30 mouse cellular contexts compared by ENCODE assay signal in genomic region chr10:117643302-117643701, GRCm38 (mm10). TPM values are rescaled to one million over a fixed set of nuclear protein-coding genes. Genes with fewer than 3 reads are reported as not detected.
DNase-seq lines count a peak whose midpoint lies in the region; ATAC-seq and TF ChIP-seq lines count a peak whose summit lies in the region.
"Had no signal": no experiment of that assay in that cellular context is flagged by ENCODE, and none has a peak within 500 bp of the region (broad histone marks: within the 10 kb centered on the region; RNA-seq: fewer than 3 reads in every experiment).

No protein-coding gene starts in this region.

- TF ChIP-seq POLR2A in kidney, adult 2 months (IDR thresholded peaks at IDR 0.05; ENCODE audit: low read depth, low read length), result no peak

- ATAC-seq in kidney, embryonic 15.5 days (replicated peaks; ENCODE audit: low FRiP score), result no peak
- ATAC-seq in intestine, postnatal 0 days, result no peak
- ATAC-seq: forebrain, embryonic 13.5 days; forebrain, embryonic 16.5 days; hindbrain, embryonic 16.5 days had no signal

- no peak for TF ChIP-seq CTCF in kidney, adult 2 months (conservative IDR thresholded peaks at IDR 0.05; ENCODE audit: insufficient read depth, insufficient read length, low read depth, low read length)
- TF ChIP-seq CTCF in intestine, postnatal 0 days (IDR thresholded peaks at IDR 0.05; ENCODE audit: low read depth), result no peak

- no peak overlapping the region for H3K4me3 ChIP-seq in kidney, adult 2 months (ENCODE audit: insufficient read depth, low read depth, low read length)
- no peak overlapping the region for H3K4me3 ChIP-seq in kidney, embryonic 15.5 days (replicated peaks)
- no peak overlapping the region for H3K4me3 ChIP-seq in intestine, postnatal 0 days (ENCODE audit: low read depth, low read length)
- H3K4me3 ChIP-seq in midbrain, embryonic 10.5 days, result no peak overlapping the region
- H3K4me3 ChIP-seq: embryonic facial prominence, embryonic 10.5 days; embryonic facial prominence, embryonic 13.5 days; erythroblast, embryonic 14.5 days; forebrain, embryonic 10.5 days; forebrain, embryonic 13.5 days; heart, embryonic 12.5 days; heart, embryonic 15.5 days; hindbrain, embryonic 10.5 days; hindbrain, embryonic 13.5 days had no signal

- H3K9ac ChIP-seq in kidney, embryonic 15.5 days, result no peak overlapping the region
- H3K9ac ChIP-seq in intestine, postnatal 0 days (ENCODE audit: low read depth, low read length), result no peak overlapping the region
- H3K9ac ChIP-seq: embryonic facial prominence, embryonic 13.5 days; forebrain, embryonic 13.5 days; heart, embryonic 12.5 days; heart, embryonic 15.5 days; hindbrain, embryonic 13.5 days had no signal

- H3K4me1 ChIP-seq in kidney, adult 2 months (ENCODE audit: control insufficient read depth, insufficient read depth, low read length), result 0 out of 2 replicates have a peak, but pooled peaks cover 2% of the 10 kb centered on the region
- H3K4me1 ChIP-seq in kidney, embryonic 15.5 days, result peaks cover 33% of the 10 kb centered on the region
- 0 out of 2 replicates have a peak, but pooled peaks cover 3% of the 10 kb centered on the region for H3K4me1 ChIP-seq in intestine, postnatal 0 days (replicated peaks; ENCODE audit: control insufficient read depth, insufficient read depth, low read length)
- peaks cover 13% of the 10 kb centered on the region for H3K4me1 ChIP-seq in midbrain, embryonic 10.5 days

- no peak for DNase-seq in kidney, adult 2 months
- peak; percentile 92 for DNase-seq in 3T3-L1 (ENCODE audit: low read depth, low spot score)
- peak; percentile 47 for DNase-seq in ZHBTc4 (ENCODE audit: low read depth, low spot score)
- no peak for DNase-seq in cerebellum, postnatal 14 days
- no peak for DNase-seq in midbrain, embryonic 10.5 days (ENCODE audit: low spot score)
- DNase-seq: adrenal gland, adult 2 months; adrenal gland, postnatal 14 days; cerebellum, adult 11 months; cerebellum, adult 2 months; cerebellum, adult 9-11 months; cerebellum, postnatal 36 days; embryo, embryonic 11 days; gastrocnemius, postnatal 10 days; gastrocnemius, postnatal 36 days; heart, postnatal 10 days; heart, postnatal 36 days; kidney, adult 11 months had no signal

- H3K36me3 ChIP-seq in kidney, adult 2 months (ENCODE audit: control insufficient read depth, insufficient read depth, low read length), result no peaks in the 10 kb centered on the region
- no peaks in the 10 kb centered on the region for H3K36me3 ChIP-seq in kidney, embryonic 15.5 days
- no peaks in the 10 kb centered on the region for H3K36me3 ChIP-seq in intestine, postnatal 0 days (ENCODE audit: control insufficient read depth, insufficient read depth)
- H3K36me3 ChIP-seq in midbrain, embryonic 10.5 days, result no peaks in the 10 kb centered on the region
- H3K36me3 ChIP-seq: embryonic facial prominence, embryonic 10.5 days; embryonic facial prominence, embryonic 13.5 days; forebrain, embryonic 10.5 days; heart, embryonic 12.5 days; heart, embryonic 15.5 days; hindbrain, embryonic 10.5 days; hindbrain, embryonic 13.5 days had no signal

- 83% methylated on average over 6 of the region's 6 CpGs for WGBS in kidney, adult 2 months
- 77% methylated on average over 6 of the region's 6 CpGs for WGBS in kidney, embryonic 15.5 days
- 59% methylated on average over 6 of the region's 6 CpGs for WGBS in intestine, postnatal 0 days
- 80% methylated on average over 6 of the region's 6 CpGs for WGBS in midbrain, embryonic 10.5 days

- H3K27ac ChIP-seq in kidney, adult 2 months (ENCODE audit: insufficient read depth, low read depth, low read length), result 0 out of 2 replicates have a peak overlapping the region, but pooled peaks have one; percentile 24
- H3K27ac ChIP-seq in kidney, embryonic 15.5 days, result no peak overlapping the region
- peak overlapping the region; percentile 41; the same call in 1 of the 2 replicates for H3K27ac ChIP-seq in intestine, postnatal 0 days (ENCODE audit: low read depth, low read length)
- H3K27ac ChIP-seq in midbrain, embryonic 10.5 days (replicated peaks), result no peak overlapping the region
- H3K27ac ChIP-seq: embryonic facial prominence, embryonic 10.5 days; embryonic facial prominence, embryonic 13.5 days; forebrain, embryonic 10.5 days; forebrain, embryonic 13.5 days; heart, embryonic 15.5 days; hindbrain, embryonic 10.5 days; hindbrain, embryonic 13.5 days had no signal

- H3K9me3 ChIP-seq in kidney, embryonic 15.5 days (replicated peaks), result no peaks in the 10 kb centered on the region
- H3K9me3 ChIP-seq in intestine, postnatal 0 days (ENCODE audit: control insufficient read depth), result no peaks in the 10 kb centered on the region
- H3K9me3 ChIP-seq in midbrain, embryonic 10.5 days (replicated peaks), result no peaks in the 10 kb centered on the region
- H3K9me3 ChIP-seq: embryonic facial prominence, embryonic 10.5 days; embryonic facial prominence, embryonic 13.5 days; forebrain, embryonic 10.5 days; forebrain, embryonic 13.5 days; heart, embryonic 12.5 days; heart, embryonic 15.5 days; hindbrain, embryonic 10.5 days; hindbrain, embryonic 13.5 days had no signal

- H3K4me2 ChIP-seq in kidney, embryonic 15.5 days, result no peak overlapping the region
- H3K4me2 ChIP-seq in intestine, postnatal 0 days (replicated peaks; ENCODE audit: low read depth), result no peak overlapping the region
- H3K4me2 ChIP-seq: embryonic facial prominence, embryonic 13.5 days; forebrain, embryonic 13.5 days; heart, embryonic 12.5 days; heart, embryonic 15.5 days; hindbrain, embryonic 13.5 days had no signal

- no peaks in the 10 kb centered on the region for H3K27me3 ChIP-seq in kidney, adult 2 months (replicated peaks; ENCODE audit: control insufficient read depth, insufficient read depth, low read length)
- H3K27me3 ChIP-seq in kidney, embryonic 15.5 days, result no peaks in the 10 kb centered on the region
- no peaks in the 10 kb centered on the region for H3K27me3 ChIP-seq in intestine, postnatal 0 days (replicated peaks; ENCODE audit: control insufficient read depth, insufficient read depth, low read length)
- no peaks in the 10 kb centered on the region; the same call in 1 of the 2 replicates for H3K27me3 ChIP-seq in midbrain, embryonic 10.5 days (ENCODE audit: low read depth, poor library complexity, severe bottlenecking)
- H3K27me3 ChIP-seq: embryonic facial prominence, embryonic 13.5 days; heart, embryonic 12.5 days had no signal

RNA-seq across cellular contexts. Expression of gene Cpm, which starts 14.0 kb away (rescaled TPM):
- polyA plus RNA-seq in kidney, adult 2 months (2012; rRNA removed), result 36.7 and 37.2 TPM in 2 replicates
- polyA plus RNA-seq in kidney, embryonic 15.5 days (2015; fragmentation: Nextera tagmentation; extraction: Ambion mirVana), result 31.3 and 31.5 TPM in 2 replicates
- 32.8 and 33.8 TPM in 2 replicates for polyA plus RNA-seq in intestine, postnatal 0 days (2015; fragmentation: Nextera tagmentation; extraction: Ambion mirVana)
- 5.4 and 6.2 TPM in 2 replicates for polyA plus RNA-seq in midbrain, embryonic 10.5 days (2016; fragmentation: Nextera tagmentation; extraction: Ambion mirVana)
- polyA plus RNA-seq: erythroblast, embryonic 14.5 days had no signal

Comparison
In these comparisons a context has a peak if more than half of its experiments do, and no peak if none do; other contexts are left out.
1. H3K27ac ChIP-seq: peak in kidney, adult 2 months (single experiment) and intestine, postnatal 0 days (single experiment); none in kidney, embryonic 15.5 days (single experiment) and midbrain, embryonic 10.5 days (single experiment).
2. DNase-seq: peak in 3T3-L1 (single experiment) and ZHBTc4 (single experiment); none in kidney, adult 2 months (single experiment), cerebellum, postnatal 14 days (0 of 2) and midbrain, embryonic 10.5 days (single experiment).